Mouse (Mus musculus) heart, embryonic 15.5 days (tissue): Measurements from ENCODE around the gene Cldn34b4. TPM values are rescaled to one million over a fixed set of nuclear protein-coding genes. Genes with fewer than 3 reads are reported as not detected.

Source experiments
- ATAC-seq: fragments of 200-750 bp; cut with Nextera tagmentation; replicated peaks from 2 replicates; pipeline ENCODE4 v1.8.0; 2017; ENCODE audit warnings: low read depth, moderate TSS enrichment; ENCODE audit not compliant: insufficient number of reproducible peaks, insufficient read depth, low FRiP score
- H3K27ac ChIP-seq: fragments of 300-500 bp; sonication (generic); 2 replicates; pipeline ENCODE4 v1.5.1; 2015; ENCODE audit warnings: mild to moderate bottlenecking, inconsistent platforms
- H3K27me3 ChIP-seq: fragments of 300-500 bp; sonication (generic); 2 replicates; pipeline ENCODE4 v1.6.1; 2015; ENCODE audit warnings: inconsistent platforms
- H3K36me3 ChIP-seq: fragments of 300-500 bp; sonication (generic); 2 replicates; pipeline ENCODE4 v1.6.1; 2015; ENCODE audit warnings: mild to moderate bottlenecking, inconsistent platforms
- H3K4me1 ChIP-seq: fragments of 300-500 bp; sonication (generic); replicated peaks from 2 replicates; pipeline ENCODE4 v1.6.1; 2015; ENCODE audit warnings: inconsistent platforms
- H3K4me2 ChIP-seq: fragments of 300-500 bp; sonication (generic); 2 replicates; pipeline ENCODE4 v1.6.1; 2015; ENCODE audit warnings: inconsistent platforms, mild to moderate bottlenecking, moderate library complexity
- H3K4me3 ChIP-seq: fragments of 300-500 bp; sonication (generic); 2 replicates; pipeline ENCODE4 v1.5.1; 2015; ENCODE audit warnings: mild to moderate bottlenecking, inconsistent platforms
- H3K9ac ChIP-seq: fragments of 300-500 bp; sonication (generic); 2 replicates; pipeline ENCODE4 v1.6.1; 2015; ENCODE audit warnings: mild to moderate bottlenecking, inconsistent platforms
- H3K9me3 ChIP-seq: fragments of 300-500 bp; sonication (generic); replicated peaks from 2 replicates; pipeline ENCODE4 v1.6.1; 2016; ENCODE audit warnings: inconsistent platforms
- WGBS: fragments of 180-500 bp; shearing (Covaris S2); methylation state at CpG from one replicate; pipeline ENCODE4 v1.1.7; 2015; ENCODE audit warnings: mixed read lengths; 5-methylcytosine and 5-hydroxymethylcytosine counted together
- polyA plus RNA-seq: library from polyadenylated mRNA; unstranded; fragments of >200 nt; fragmentation: Nextera tagmentation; extraction: Ambion mirVana; gene quantifications from 2 replicates; pipeline ENCODE4 v1.2.1, GENCODE M21; 2015

The Cldn34b4 gene
- not detected in 2 replicates for polyA plus RNA-seq

GRCm38 (mm10) chrX:76393050-76393449 lies at the start of gene Cldn34b4:
TSS of gene Cldn34b4 (plus strand) at chrX:76393350.
- Histone ChIP-seq H3K27ac (no peak within 1 kb of the TSS), H3K9me3 (no peaks in the 10 kb centered on the region), H3K4me2 (no peak within 1 kb of the TSS), H3K9ac (no peak within 1 kb of the TSS), H3K4me1 (no peaks in the 10 kb centered on the region), H3K27me3 (no peaks in the 10 kb centered on the region), H3K4me3 (no peak within 1 kb of the TSS), H3K36me3 (no peaks in the 10 kb centered on the region)
- ATAC-seq: no peak
- WGBS: 62% methylated on average over 3 of the region's 3 CpGs

Other genes with a start within 250 kb of the Cldn34b4 start
- gene Cldn34b3, start 129.0 kb upstream of the Cldn34b4 start, polyA plus RNA-seq: not detected in 2 replicates
- not detected in 2 replicates for gene Cldn34d, start 209.6 kb downstream of the Cldn34b4 start, polyA plus RNA-seq